Mouse (Mus musculus): Measurements from ENCODE around the gene Capn12. TPM values are rescaled to one million over a fixed set of nuclear protein-coding genes. Genes with fewer than 3 reads are reported as not detected.

The Capn12 gene
- 0.15 and 0.31 TPM in 2 replicates for polyA plus RNA-seq (2016; fragmentation: Nextera tagmentation; extraction: Ambion mirVana)

DNA sequence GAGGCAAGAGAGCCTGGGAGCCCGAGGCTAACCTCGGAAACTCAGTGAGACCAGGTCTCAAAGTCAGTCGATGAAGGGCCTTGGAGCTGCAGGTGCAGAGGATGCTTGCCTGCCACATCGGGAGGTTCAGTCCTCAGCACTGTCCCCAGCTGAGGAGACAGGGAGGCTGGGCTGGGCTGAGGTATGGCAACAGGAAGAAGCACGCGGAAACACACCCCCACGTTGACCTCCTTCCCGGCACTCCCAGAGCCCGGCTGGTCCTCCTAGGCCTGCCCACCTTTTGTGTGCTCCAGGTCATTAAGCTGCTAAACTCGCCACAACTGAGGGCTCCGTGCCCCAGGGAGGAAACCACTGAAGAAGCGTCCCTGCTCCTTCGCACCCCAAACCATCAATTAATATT lies at the start of gene Capn12:
Gene Capn12, plus strand, starts transcription at position 224 of the 400 bp plus-strand sequence.
- peaks cover 6% of the 10 kb centered on the region for H3K27me3 ChIP-seq (ENCODE audit: low read depth, poor library complexity, severe bottlenecking)
- 43% methylated on average over 13 of the region's 13 CpGs for WGBS
- no peaks in the 10 kb centered on the region for H3K36me3 ChIP-seq
- H3K4me1 ChIP-seq = peaks cover 11% of the 10 kb centered on the region
- H3K9me3 ChIP-seq (replicated peaks) = no peaks in the 10 kb centered on the region
- 0 out of 2 replicates have a peak within 1 kb of the TSS, but pooled peaks have one; percentile 1 for H3K4me3 ChIP-seq
- peak within 1 kb of the TSS; percentile 28; the same call in 1 of the 2 replicates for H3K27ac ChIP-seq (replicated peaks)
- no peak for DNase-seq (ENCODE audit: low spot score)

DNA sequence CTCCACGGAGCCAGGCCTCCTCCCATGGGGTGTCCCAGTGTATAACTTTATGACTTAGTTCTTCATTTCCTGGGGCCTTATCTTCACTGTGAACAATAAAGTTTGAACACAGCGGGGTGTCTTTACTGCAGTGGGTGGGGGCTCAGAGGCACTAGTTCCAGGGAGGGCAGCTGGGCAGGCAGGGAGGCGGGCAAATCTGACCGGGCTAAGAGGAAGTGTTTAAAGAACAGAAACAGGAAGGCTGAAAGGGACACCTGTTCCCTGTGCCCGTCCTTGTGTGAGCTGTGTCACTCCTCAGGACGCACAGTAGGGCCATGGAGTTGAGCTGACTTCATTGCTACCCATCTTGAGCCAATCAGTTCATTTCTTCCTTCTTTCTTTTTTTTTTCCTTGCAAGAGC lies 49.1 kb upstream of the Capn12 start:
- H3K27ac ChIP-seq (replicated peaks) = no peak overlapping the region
- no peaks in the 10 kb centered on the region for H3K4me1 ChIP-seq
- H3K9me3 ChIP-seq (replicated peaks) = peaks cover 7% of the 10 kb centered on the region; the same call in 1 of the 2 replicates
- peaks cover 31% of the 10 kb centered on the region for H3K36me3 ChIP-seq
- no peaks in the 10 kb centered on the region for H3K27me3 ChIP-seq (ENCODE audit: low read depth, poor library complexity, severe bottlenecking)
- no peak for DNase-seq (ENCODE audit: low spot score)
- WGBS = 81% methylated on average over 6 of the region's 6 CpGs
- no peak overlapping the region for H3K4me3 ChIP-seq

DNA sequence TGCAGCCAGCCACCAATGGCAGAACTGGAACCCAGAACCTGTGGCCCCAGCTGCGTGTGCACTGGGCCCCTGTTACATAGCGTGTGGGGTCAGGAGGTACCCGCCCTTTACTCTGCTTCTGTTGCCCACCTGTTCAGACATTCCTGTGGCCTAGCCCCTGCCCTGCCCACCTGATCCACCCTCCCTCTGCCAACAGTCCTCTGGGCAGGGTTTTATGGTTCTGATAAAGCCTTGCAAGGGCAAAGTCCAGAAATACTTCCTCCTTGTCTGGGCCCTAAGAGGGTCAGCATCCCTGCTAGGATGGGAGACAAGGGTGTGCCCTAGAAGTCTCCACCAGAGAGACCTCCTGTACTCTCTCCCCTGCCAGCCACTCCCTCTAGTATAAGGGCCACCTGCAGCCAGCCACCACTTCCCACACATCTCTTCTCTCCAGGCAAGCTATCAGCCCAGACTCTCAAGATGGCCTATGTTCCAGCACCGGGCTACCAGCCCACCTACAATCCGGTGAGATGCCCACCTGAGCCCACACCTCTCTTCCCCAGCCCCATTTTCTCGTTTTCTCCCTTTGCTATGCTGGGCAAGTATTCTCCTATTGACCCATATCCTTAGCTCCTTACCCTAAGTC lies 47.4 kb upstream of the Capn12 start, which contains the start of gene Lgals4:
Gene Lgals4, plus strand, starts transcription at position 132 of the 625 bp plus-strand sequence.
- no peak for DNase-seq (ENCODE audit: low spot score)
- Histone ChIP-seq H3K27ac (replicated peaks) (no peak within 1 kb of the TSS), H3K4me3 (no peak within 1 kb of the TSS), H3K27me3 (ENCODE audit: low read depth, poor library complexity, severe bottlenecking) (no peaks in the 10 kb centered on the region), H3K9me3 (replicated peaks) (peaks cover 7% of the 10 kb centered on the region; the same call in 1 of the 2 replicates), H3K36me3 (peaks cover 28% of the 10 kb centered on the region), H3K4me1 (no peaks in the 10 kb centered on the region)
- WGBS = 90% methylated on average over 6 of the region's 6 CpGs

DNA sequence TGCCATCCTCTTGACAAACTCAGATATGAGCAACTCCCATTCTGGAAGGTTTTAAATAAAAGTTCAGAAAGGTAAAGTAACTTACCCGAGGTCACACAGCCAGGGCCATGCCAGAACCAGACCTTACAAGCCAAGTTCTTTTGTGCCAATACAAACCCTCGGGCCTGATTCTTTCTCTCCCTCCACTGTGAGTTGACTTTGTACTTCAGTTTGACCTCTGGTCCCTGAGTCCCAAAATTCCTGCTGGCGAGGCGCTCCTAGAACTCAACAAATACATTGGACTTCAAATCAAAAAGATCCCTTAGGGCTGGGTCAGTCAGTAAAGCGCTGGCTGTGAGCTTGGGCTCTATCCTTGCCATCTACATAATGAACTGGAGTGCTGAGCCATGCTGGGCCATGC lies 44.3 kb upstream of the Capn12 start:
- H3K9me3 ChIP-seq (replicated peaks) = no peaks in the 10 kb centered on the region
- peaks cover 2% of the 10 kb centered on the region for H3K36me3 ChIP-seq
- DNase-seq (ENCODE audit: low spot score) = no peak
- no peak overlapping the region for H3K4me3 ChIP-seq
- no peaks in the 10 kb centered on the region for H3K27me3 ChIP-seq (ENCODE audit: low read depth, poor library complexity, severe bottlenecking)
- H3K27ac ChIP-seq (replicated peaks) = no peak overlapping the region
- H3K4me1 ChIP-seq = no peaks in the 10 kb centered on the region
- WGBS = 88% methylated on average over 5 of the region's 5 CpGs

DNA sequence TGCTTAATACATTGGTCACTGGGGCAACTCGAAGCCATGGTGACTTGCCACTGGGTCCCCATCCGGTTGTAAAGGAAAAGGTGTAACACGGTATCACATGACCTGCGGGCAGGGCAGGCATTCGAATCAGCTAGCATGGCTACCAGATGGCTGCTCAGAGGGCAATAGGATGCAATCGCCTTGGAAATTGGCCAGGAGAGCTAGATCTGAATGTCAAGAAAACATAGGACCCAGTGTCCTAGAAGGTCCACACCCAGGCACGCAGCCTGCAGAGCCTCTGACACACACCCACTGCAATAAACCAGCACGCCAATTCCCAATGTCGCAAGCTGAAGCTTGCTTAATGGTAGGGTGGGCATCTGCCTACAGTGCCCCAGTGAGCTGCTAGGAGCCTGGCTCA lies 42.9 kb upstream of the Capn12 start:
- DNase-seq (ENCODE audit: low spot score) = no peak
- Histone ChIP-seq H3K27ac (replicated peaks) (no peak overlapping the region), H3K4me1 (no peaks in the 10 kb centered on the region), H3K9me3 (replicated peaks) (no peaks in the 10 kb centered on the region), H3K4me3 (no peak overlapping the region), H3K36me3 (no peaks in the 10 kb centered on the region), H3K27me3 (ENCODE audit: low read depth, poor library complexity, severe bottlenecking) (no peaks in the 10 kb centered on the region)
- WGBS = 82% methylated on average over 9 of the region's 9 CpGs

DNA sequence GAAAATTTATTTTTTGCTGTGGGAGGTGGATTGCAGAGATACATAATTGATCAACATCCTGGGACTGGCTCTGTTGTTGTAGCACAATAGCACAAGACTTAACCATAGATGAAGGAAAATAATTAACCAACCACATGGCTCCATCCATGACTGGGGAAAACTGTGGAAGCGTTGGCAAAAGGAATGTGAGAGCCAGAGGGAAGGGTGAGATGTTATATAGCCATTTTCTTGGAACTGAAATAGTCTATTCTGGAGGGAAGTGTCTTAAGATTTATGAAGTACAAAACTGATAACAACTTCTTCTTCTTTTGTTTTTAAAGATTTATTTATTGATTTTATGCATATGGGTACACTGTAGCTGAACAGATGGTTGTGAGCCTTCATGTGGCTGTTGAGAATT lies 33.9 kb upstream of the Capn12 start:
- 91% methylated on average over 1 of the region's 1 CpGs for WGBS
- no peak for DNase-seq (ENCODE audit: low spot score)
- Histone ChIP-seq H3K27ac (replicated peaks) (no peak overlapping the region), H3K27me3 (ENCODE audit: low read depth, poor library complexity, severe bottlenecking) (no peaks in the 10 kb centered on the region), H3K4me3 (no peak overlapping the region), H3K9me3 (replicated peaks) (0 out of 2 replicates have a peak, but pooled peaks cover 4% of the 10 kb centered on the region), H3K4me1 (no peaks in the 10 kb centered on the region), H3K36me3 (no peaks in the 10 kb centered on the region)

DNA sequence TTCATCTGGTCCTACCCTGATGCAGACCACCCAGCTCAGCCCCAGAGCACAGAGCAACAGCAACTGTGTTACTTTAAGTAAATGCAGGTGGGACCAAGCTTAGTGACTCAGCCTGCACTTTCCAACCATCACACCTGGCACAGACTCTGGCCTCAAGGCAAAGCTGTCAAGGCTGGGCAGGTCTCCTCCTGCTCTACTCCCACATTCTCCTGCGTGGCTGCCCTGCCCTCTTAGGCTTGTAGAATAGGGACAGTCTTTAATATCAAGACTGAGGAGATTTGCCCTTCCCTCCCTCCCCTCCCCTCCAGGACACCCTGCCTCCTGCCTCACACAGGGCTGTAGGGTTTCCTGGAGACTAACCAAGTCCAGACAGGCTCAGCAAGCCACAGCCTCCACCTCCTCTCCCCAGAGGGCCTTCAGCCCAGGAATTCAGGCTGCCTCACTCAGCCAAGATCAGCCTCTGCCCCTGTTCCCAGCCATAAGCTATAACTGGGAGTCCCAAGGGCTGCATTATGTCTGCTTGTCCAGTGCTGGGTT lies 31.5 kb upstream of the Capn12 start:
- no peak overlapping the region for H3K27ac ChIP-seq (replicated peaks)
- no peaks in the 10 kb centered on the region for H3K27me3 ChIP-seq (ENCODE audit: low read depth, poor library complexity, severe bottlenecking)
- 50% methylated on average over 1 of the region's 1 CpGs for WGBS
- H3K4me3 ChIP-seq = no peak overlapping the region
- 0 out of 2 replicates have a peak, but pooled peaks cover 4% of the 10 kb centered on the region for H3K9me3 ChIP-seq (replicated peaks)
- H3K36me3 ChIP-seq = no peaks in the 10 kb centered on the region
- no peak for DNase-seq (ENCODE audit: low spot score)
- H3K4me1 ChIP-seq = no peaks in the 10 kb centered on the region

DNA sequence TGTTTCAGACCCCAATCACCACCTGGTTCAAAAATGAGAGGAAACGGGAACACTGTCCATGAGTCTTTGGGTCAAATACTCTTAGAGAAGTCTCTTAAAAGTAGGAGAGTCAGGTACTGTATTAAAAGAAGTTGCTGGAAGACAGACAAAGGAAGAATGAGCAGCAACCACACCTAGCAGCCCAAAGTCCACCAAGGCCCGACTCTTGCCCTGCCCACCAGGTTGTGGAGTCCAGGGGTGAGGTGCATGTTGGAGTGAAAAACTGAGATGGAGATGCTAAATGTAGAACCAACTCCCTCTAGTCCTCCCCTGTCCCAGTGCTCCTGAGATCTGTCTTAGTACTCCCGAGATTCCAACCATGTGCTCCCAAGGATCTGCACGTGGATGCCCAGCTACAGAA lies 30.6 kb upstream of the Capn12 start:
- Histone ChIP-seq H3K4me3 (no peak overlapping the region), H3K36me3 (no peaks in the 10 kb centered on the region), H3K27ac (replicated peaks) (no peak overlapping the region), H3K9me3 (replicated peaks) (0 out of 2 replicates have a peak, but pooled peaks cover 4% of the 10 kb centered on the region), H3K27me3 (ENCODE audit: low read depth, poor library complexity, severe bottlenecking) (no peaks in the 10 kb centered on the region), H3K4me1 (no peaks in the 10 kb centered on the region)
- 88% methylated on average over 4 of the region's 4 CpGs for WGBS
- no peak for DNase-seq (ENCODE audit: low spot score)

DNA sequence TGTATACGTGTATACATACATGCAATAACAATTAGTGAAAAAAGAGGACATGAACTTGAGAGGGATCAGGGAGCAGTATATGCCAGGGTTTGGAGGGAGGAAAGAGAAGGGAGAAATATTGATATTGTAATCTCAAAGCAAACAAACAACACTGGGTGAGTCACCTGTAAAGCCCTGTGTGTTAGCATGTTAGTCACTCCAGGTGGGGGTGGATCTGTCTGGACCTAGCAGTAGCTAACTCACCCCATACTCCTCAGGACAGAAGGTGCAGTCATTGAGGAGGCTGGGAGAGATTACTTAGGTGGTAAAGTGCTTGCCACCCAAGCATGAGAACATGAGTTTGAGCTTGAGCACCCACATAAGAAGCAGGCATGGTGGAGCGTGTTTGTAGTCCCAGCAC lies 21.3 kb upstream of the Capn12 start:
- Histone ChIP-seq H3K4me1 (peaks cover 11% of the 10 kb centered on the region), H3K36me3 (no peaks in the 10 kb centered on the region), H3K27ac (replicated peaks) (no peak overlapping the region), H3K4me3 (no peak overlapping the region), H3K9me3 (replicated peaks) (peaks cover 10% of the 10 kb centered on the region; the same call in 1 of the 2 replicates), H3K27me3 (ENCODE audit: low read depth, poor library complexity, severe bottlenecking) (no peaks in the 10 kb centered on the region)
- DNase-seq (ENCODE audit: low spot score) = no peak
- 89% methylated on average over 2 of the region's 2 CpGs for WGBS

DNA sequence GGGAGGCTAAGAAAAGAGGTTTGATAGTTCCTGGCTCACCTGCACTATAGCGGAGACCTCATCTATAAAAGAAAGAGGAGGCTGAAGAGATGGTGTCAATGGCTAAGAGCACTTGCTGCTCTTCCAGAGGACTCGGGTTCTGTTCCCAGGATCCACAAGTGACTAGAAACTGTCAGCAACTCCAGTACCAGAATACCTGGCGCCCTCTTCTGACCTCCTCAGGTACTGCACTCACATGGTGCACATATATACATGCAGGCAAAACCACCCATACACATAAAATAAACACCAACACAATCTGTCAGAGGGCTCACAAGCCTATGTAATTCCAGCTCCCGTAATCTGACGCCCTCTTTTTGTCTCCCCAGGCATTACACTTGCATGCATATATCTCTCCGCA lies 20.3 kb upstream of the Capn12 start:
- H3K27me3 ChIP-seq (ENCODE audit: low read depth, poor library complexity, severe bottlenecking) = peaks cover 6% of the 10 kb centered on the region; the same call in 1 of the 2 replicates

DNA sequence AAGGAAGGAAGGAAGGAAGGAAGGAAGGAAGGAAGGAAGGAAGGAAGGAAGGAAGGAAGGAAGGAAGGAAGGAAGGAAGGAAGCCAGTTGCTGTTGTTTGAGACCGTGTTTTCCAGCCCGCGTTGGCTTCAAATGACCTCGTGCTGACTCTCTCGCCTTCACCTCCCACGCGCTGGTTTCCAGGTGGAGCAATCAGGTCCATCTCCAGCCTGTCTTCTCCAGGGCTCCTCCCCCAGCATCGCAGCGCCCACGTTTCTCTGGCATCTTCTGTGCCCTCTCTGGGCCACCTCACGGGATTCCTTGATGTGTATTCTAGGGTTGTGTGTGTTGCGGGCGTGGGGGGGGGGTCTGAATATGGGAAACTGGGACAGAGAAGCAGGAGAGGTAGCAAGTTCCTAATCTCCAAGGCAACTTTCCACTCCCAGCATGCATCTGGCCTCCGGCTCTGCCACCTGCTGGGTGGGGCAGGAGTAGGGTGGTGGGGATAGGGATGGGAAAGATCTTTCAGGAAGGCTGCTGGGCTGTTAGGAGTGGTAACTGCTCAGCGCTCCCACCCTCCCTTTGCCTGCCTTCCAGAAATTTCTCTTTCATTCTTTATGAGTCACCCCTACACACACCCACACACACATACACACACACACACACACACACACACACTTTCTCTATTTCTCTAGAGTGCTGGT lies 18.3 kb upstream of the Capn12 start:
- Histone ChIP-seq H3K27me3 (ENCODE audit: low read depth, poor library complexity, severe bottlenecking) (peaks cover 6% of the 10 kb centered on the region; the same call in 1 of the 2 replicates), H3K4me3 (no peak overlapping the region), H3K9me3 (replicated peaks) (peaks cover 10% of the 10 kb centered on the region; the same call in 1 of the 2 replicates), H3K4me1 (peaks cover 21% of the 10 kb centered on the region), H3K36me3 (no peaks in the 10 kb centered on the region), H3K27ac (replicated peaks) (no peak overlapping the region)
- DNase-seq (ENCODE audit: low spot score) = no peak
- 79% methylated on average over 15 of the region's 15 CpGs for WGBS

More for the DNA sequence above, 20.3 kb upstream of the Capn12 start:
- no peak overlapping the region for H3K4me3 ChIP-seq
- H3K9me3 ChIP-seq (replicated peaks) = peaks cover 10% of the 10 kb centered on the region; the same call in 1 of the 2 replicates
- H3K36me3 ChIP-seq = no peaks in the 10 kb centered on the region
- H3K27ac ChIP-seq (replicated peaks) = no peak overlapping the region
- WGBS = 88% methylated on average over 6 of the region's 6 CpGs
- no peak for DNase-seq (ENCODE audit: low spot score)
- H3K4me1 ChIP-seq = peaks cover 15% of the 10 kb centered on the region

DNA sequence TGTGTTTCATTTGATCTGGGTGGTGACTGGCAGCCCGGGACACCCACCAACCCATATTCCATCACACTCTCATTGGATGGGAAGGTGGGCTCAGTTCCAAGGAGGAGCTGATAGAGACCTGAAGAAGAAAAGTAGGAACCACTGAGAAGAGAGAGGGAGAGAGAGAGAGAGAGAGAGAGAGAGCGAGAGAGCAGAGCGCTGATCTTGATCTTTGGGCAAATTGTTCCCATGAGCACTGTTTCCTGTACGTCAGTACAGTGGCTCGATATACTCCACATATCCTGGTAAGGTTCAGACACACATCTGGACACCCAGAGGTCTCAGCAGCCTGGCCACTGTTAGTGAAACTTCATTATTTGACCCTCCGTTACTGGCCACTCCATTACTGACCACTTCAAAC lies 17.7 kb upstream of the Capn12 start, which contains the start of gene Lgals7:
Gene Lgals7, plus strand, starts transcription at position 314 of the 400 bp plus-strand sequence.
- Histone ChIP-seq H3K27me3 (ENCODE audit: low read depth, poor library complexity, severe bottlenecking) (peaks cover 6% of the 10 kb centered on the region; the same call in 1 of the 2 replicates), H3K9me3 (replicated peaks) (peaks cover 10% of the 10 kb centered on the region; the same call in 1 of the 2 replicates), H3K27ac (replicated peaks) (no peak within 1 kb of the TSS), H3K36me3 (no peaks in the 10 kb centered on the region), H3K4me3 (no peak within 1 kb of the TSS), H3K4me1 (peaks cover 21% of the 10 kb centered on the region)
- DNase-seq (ENCODE audit: low spot score) = no peak
- 92% methylated on average over 6 of the region's 6 CpGs for WGBS
